Mouse (Mus musculus) hindbrain, embryonic 13.5 days (tissue): Measurements from ENCODE around the gene Minos1. TPM values are rescaled to one million over a fixed set of nuclear protein-coding genes. Genes with fewer than 3 reads are reported as not detected.

ENCODE experiments used
- ATAC-seq: fragments of 200-750 bp; cut with Nextera tagmentation; 2 replicates; pipeline ENCODE4 v1.8.0; 2017; ENCODE audit warnings: moderate TSS enrichment; ENCODE audit not compliant: low FRiP score
- H3K27ac ChIP-seq: fragments of 300-500 bp; sonication (generic); 2 replicates; pipeline ENCODE4 v1.5.1; 2015; ENCODE audit warnings: inconsistent platforms, mild to moderate bottlenecking, moderate library complexity
- H3K27me3 ChIP-seq: fragments of 300-500 bp; sonication (generic); 2 replicates; pipeline ENCODE4 v1.6.1; 2015; ENCODE audit warnings: mild to moderate bottlenecking, inconsistent platforms
- H3K36me3 ChIP-seq: fragments of 300-500 bp; sonication (generic); 2 replicates; pipeline ENCODE4 v1.6.1; 2015; ENCODE audit warnings: mild to moderate bottlenecking, inconsistent platforms
- H3K4me1 ChIP-seq: fragments of 300-500 bp; sonication (generic); replicated peaks from 2 replicates; pipeline ENCODE4 v1.6.1; 2015; ENCODE audit warnings: inconsistent platforms
- H3K4me2 ChIP-seq: fragments of 300-500 bp; sonication (generic); 2 replicates; pipeline ENCODE4 v1.6.1; 2015; ENCODE audit warnings: inconsistent platforms, mild to moderate bottlenecking, moderate library complexity
- H3K4me3 ChIP-seq: fragments of 300-500 bp; sonication (generic); 2 replicates; pipeline ENCODE4 v1.5.1; 2015; ENCODE audit warnings: mild to moderate bottlenecking, inconsistent platforms
- H3K9ac ChIP-seq: fragments of 300-500 bp; sonication (generic); 2 replicates; pipeline ENCODE4 v1.6.1; 2015; ENCODE audit warnings: mild to moderate bottlenecking, inconsistent platforms
- H3K9me3 ChIP-seq: fragments of 300-500 bp; sonication (generic); 2 replicates; pipeline ENCODE4 v1.6.1; 2016; ENCODE audit warnings: inconsistent platforms
- WGBS: fragments of 180-500 bp; shearing (Covaris S2); methylation state at CpG from one replicate; pipeline ENCODE4 v1.1.7; 2015; 5-methylcytosine and 5-hydroxymethylcytosine counted together
- polyA plus RNA-seq: library from polyadenylated mRNA; unstranded; fragments of >200 nt; fragmentation: Nextera tagmentation; extraction: Ambion mirVana; gene quantifications from 2 replicates; pipeline ENCODE4 v1.2.1, GENCODE M21; 2015

The Minos1 gene
- polyA plus RNA-seq, 1 experiment from 2014 or later = 441 TPM

DNA sequence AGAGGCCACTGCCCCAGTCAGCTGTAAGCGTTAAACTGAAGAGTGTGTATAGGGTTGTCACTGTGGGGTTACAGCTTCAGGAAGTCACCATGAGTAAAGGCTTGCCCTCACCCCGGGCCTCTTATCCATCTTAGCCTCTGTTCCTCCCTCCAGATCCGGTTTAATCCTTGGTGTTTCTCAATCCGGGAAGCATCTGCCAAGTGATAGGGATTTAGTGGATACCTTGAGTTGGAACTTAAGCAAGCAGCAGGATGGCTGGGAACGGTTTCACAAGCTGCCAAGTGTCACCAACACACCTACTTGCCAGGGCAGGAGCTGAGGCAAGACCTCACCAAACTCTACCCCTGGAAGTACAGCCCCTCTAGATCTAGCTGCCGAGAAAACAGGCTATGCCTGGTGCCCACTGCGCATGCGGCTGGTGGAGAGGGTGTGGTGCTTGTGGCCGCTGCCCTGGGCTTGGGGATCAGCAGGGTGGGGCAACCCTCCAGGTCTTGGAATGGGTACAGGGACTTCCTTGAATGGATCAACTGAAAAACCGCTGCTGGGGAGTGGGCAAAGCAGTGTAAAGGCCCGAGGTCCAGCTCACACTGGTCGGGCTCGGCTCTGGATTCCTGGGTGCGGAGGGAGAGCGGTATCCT lies 40.5 kb downstream of the Minos1 start:
- H3K27ac ChIP-seq = no peak overlapping the region
- peak overlapping the region; percentile 60; the same call in 1 of the 2 replicates for H3K4me3 ChIP-seq
- peak overlapping the region; percentile 46; the same call in 1 of the 2 replicates for H3K9ac ChIP-seq
- H3K4me2 ChIP-seq = peak overlapping the region; percentile 89
- H3K9me3 ChIP-seq = no peaks in the 10 kb centered on the region; the same call in 1 of the 2 replicates
- WGBS = 67% methylated on average over 15 of the region's 15 CpGs
- peaks cover 92% of the 10 kb centered on the region for H3K27me3 ChIP-seq
- no peaks in the 10 kb centered on the region for H3K36me3 ChIP-seq
- no peak for ATAC-seq
- H3K4me1 ChIP-seq = peaks cover 37% of the 10 kb centered on the region

- Histone ChIP-seq H3K27me3 (peaks cover 91% of the 10 kb centered on the region), H3K9me3 (no peaks in the 10 kb centered on the region), H3K36me3 (no peaks in the 10 kb centered on the region), H3K27ac (no peak overlapping the region), H3K4me2 (no peak overlapping the region), H3K4me1 (peaks cover 37% of the 10 kb centered on the region), H3K4me3 (no peak overlapping the region), H3K9ac (no peak overlapping the region)
- 58% methylated on average over 9 of the region's 9 CpGs for WGBS
- no peak for ATAC-seq
These were observed 41.8 kb downstream of the Minos1 start for GRCm38 (mm10) chr4:139088982-139089671.

DNA sequence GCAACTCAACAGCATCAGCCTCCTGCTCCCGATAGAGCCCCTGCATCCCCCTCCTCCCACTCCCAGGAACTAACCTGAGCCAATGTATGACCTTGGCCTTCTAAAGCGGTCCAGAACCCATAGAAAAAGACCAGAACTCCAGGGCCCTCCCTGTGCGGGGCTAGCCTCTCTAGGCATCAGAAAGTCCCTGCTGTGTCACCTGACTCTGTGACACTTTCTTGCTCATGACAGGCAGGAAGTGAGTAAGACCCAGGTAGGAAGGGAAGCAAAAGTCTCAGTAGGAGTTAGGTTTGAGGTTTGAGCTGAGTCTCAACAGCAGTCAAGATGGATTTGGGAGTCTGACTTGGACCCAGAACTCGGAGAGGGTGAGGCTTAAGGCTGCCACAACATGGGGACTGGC lies 43.9 kb downstream of the Minos1 start:
- H3K27me3 ChIP-seq = peaks cover 69% of the 10 kb centered on the region

GRCm38 (mm10) chr4:139086037-139086436 lies 44.9 kb downstream of the Minos1 start:
- Histone ChIP-seq H3K27me3 (peaks cover 60% of the 10 kb centered on the region), H3K4me2 (no peak overlapping the region), H3K36me3 (no peaks in the 10 kb centered on the region), H3K27ac (no peak overlapping the region), H3K9me3 (no peaks in the 10 kb centered on the region), H3K4me3 (no peak overlapping the region), H3K4me1 (peaks cover 38% of the 10 kb centered on the region), H3K9ac (no peak overlapping the region)
- WGBS = 22% methylated on average over 5 of the region's 5 CpGs
- ATAC-seq = peak; percentile 26; the same call in 1 of the 2 replicates

More for the DNA sequence above, 43.9 kb downstream of the Minos1 start:
- no peaks in the 10 kb centered on the region for H3K36me3 ChIP-seq
- H3K9ac ChIP-seq = 0 out of 2 replicates have a peak overlapping the region, but pooled peaks have one; percentile 13
- WGBS = 75% methylated on average over 4 of the region's 4 CpGs
- no peaks in the 10 kb centered on the region for H3K9me3 ChIP-seq
- H3K4me3 ChIP-seq = no peak overlapping the region
- H3K4me1 ChIP-seq = peaks cover 39% of the 10 kb centered on the region
- ATAC-seq = no peak
- H3K4me2 ChIP-seq = no peak overlapping the region
- H3K27ac ChIP-seq = no peak overlapping the region

- Histone ChIP-seq H3K9ac (no peak overlapping the region), H3K27ac (no peak overlapping the region), H3K4me1 (peaks cover 33% of the 10 kb centered on the region), H3K36me3 (no peaks in the 10 kb centered on the region), H3K4me2 (no peak overlapping the region), H3K4me3 (no peak overlapping the region), H3K9me3 (no peaks in the 10 kb centered on the region), H3K27me3 (peaks cover 53% of the 10 kb centered on the region)
- no peak for ATAC-seq
- WGBS = 76% methylated on average over 11 of the region's 11 CpGs
These were observed 45.6 kb downstream of the Minos1 start for GRCm38 (mm10) chr4:139085337-139085736.

GRCm38 (mm10) chr4:139082790-139083564 lies 47.9 kb downstream of the Minos1 start:
- peak; percentile 75 for ATAC-seq
- peak overlapping the region; percentile 51; the same call in 1 of the 2 replicates for H3K9ac ChIP-seq
- H3K4me1 ChIP-seq = peaks cover 32% of the 10 kb centered on the region
- peak overlapping the region; percentile 38 for H3K4me2 ChIP-seq
- H3K27ac ChIP-seq = peak overlapping the region; percentile 44; the same call in 1 of the 2 replicates
- 22% methylated on average over 12 of the region's 12 CpGs for WGBS
- H3K36me3 ChIP-seq = no peaks in the 10 kb centered on the region
- no peak overlapping the region for H3K4me3 ChIP-seq
- peaks cover 33% of the 10 kb centered on the region for H3K27me3 ChIP-seq
- no peaks in the 10 kb centered on the region for H3K9me3 ChIP-seq

- no peak overlapping the region for H3K4me3 ChIP-seq
- peaks cover 32% of the 10 kb centered on the region for H3K4me1 ChIP-seq
- no peak overlapping the region for H3K4me2 ChIP-seq
- peak overlapping the region; percentile 44; the same call in 1 of the 2 replicates for H3K27ac ChIP-seq
- ATAC-seq = no peak
- peaks cover 32% of the 10 kb centered on the region for H3K27me3 ChIP-seq
- no peak overlapping the region; the same call in 1 of the 2 replicates for H3K9ac ChIP-seq
- WGBS = 64% methylated on average over 18 of the region's 18 CpGs
- H3K9me3 ChIP-seq = no peaks in the 10 kb centered on the region
- H3K36me3 ChIP-seq = no peaks in the 10 kb centered on the region
These were observed 49.5 kb downstream of the Minos1 start for GRCm38 (mm10) chr4:139081270-139081931.

DNA sequence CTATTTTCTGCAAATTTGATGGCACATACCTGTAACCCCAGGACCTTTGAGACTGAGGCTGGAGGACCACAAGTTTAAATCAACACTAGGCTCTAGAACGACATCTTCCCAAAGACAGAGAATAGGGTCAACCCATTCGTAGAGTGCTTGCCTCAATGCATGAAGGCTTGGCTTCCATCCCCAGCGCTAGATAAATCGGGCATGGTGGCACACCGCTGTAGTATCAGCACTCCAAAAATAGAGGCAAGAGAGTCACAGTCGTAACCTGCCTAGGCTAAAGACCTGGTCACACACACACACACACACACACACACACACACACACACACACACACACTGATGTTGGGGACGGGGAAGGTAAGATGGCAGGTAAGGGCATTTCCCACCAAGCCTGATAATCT lies 50.7 kb downstream of the Minos1 start:
- Histone ChIP-seq H3K27me3 (peaks cover 38% of the 10 kb centered on the region), H3K27ac (no peak overlapping the region), H3K9me3 (no peaks in the 10 kb centered on the region), H3K4me2 (no peak overlapping the region), H3K4me3 (no peak overlapping the region), H3K9ac (no peak overlapping the region), H3K4me1 (peaks cover 37% of the 10 kb centered on the region), H3K36me3 (no peaks in the 10 kb centered on the region)
- WGBS = 93% methylated on average over 7 of the region's 7 CpGs
- ATAC-seq = no peak

DNA sequence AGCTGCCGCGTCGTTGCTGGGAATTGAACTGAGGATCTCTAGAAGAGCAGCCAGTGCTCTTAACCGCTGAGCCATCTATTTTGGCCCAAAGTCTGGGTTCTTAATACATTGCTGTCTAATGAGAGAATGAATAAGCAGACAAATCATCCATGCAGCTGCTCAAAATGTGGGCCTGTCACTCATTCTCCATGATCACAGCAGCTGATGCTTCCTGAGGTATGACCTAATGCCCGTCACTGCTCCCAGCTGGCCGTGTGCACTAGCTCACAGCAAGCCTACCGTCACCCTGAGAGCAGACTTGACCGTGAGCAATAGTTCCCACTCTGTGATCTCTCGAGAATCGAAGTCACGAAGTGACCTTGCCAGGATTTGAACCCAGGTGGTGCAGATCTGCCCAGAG lies 51.5 kb downstream of the Minos1 start:
- Histone ChIP-seq H3K4me3 (no peak overlapping the region), H3K9ac (no peak overlapping the region), H3K27me3 (peaks cover 38% of the 10 kb centered on the region), H3K27ac (no peak overlapping the region), H3K9me3 (no peaks in the 10 kb centered on the region), H3K36me3 (no peaks in the 10 kb centered on the region), H3K4me1 (peaks cover 46% of the 10 kb centered on the region), H3K4me2 (no peak overlapping the region)
- 67% methylated on average over 11 of the region's 11 CpGs for WGBS
- no peak for ATAC-seq

DNA sequence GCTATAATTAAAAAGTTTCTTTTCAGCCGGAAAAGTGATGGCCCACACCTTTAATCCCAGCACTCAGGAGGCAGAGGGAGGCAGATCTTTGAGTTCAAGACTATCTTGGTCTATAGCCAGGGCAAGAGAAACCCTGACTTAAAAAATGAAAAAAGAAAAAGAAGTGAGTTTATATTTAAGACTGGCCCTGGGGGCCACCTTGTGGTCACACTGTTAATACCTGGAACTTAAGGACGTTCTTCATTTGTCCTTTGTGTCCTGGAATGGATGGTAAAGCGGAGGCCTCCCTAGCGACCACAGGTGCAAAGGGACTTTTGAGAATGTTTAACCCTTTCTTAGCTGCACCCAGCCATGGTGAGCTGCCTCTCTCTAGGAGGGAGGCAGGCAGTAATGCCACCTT lies 52.2 kb downstream of the Minos1 start:
- Histone ChIP-seq H3K9ac (no peak overlapping the region), H3K27ac (no peak overlapping the region), H3K27me3 (peaks cover 43% of the 10 kb centered on the region), H3K36me3 (no peaks in the 10 kb centered on the region), H3K4me3 (no peak overlapping the region), H3K4me2 (no peak overlapping the region), H3K9me3 (no peaks in the 10 kb centered on the region), H3K4me1 (peaks cover 50% of the 10 kb centered on the region)
- no peak for ATAC-seq
- WGBS = 19% methylated on average over 4 of the region's 4 CpGs

DNA sequence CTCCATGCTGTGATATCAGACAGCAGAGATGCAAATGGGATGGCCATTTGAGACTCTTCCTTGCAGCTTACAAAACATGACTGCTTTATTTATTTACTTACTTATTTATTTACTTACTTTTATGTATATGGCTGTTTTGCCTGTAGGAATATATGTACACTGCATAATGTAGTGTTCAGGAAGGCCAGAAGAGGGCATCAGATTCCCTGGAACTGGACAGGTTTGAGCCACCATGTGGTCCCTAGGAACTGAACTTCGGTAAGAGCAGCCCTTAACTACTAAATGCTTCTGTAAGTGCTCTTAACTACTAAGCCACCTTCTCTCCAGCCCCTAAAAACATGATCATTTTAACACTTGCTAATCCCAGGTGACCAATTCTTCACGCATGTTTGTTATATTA lies 52.6 kb downstream of the Minos1 start:
- Histone ChIP-seq H3K9ac (no peak overlapping the region), H3K27me3 (peaks cover 47% of the 10 kb centered on the region), H3K36me3 (no peaks in the 10 kb centered on the region), H3K9me3 (no peaks in the 10 kb centered on the region), H3K27ac (no peak overlapping the region), H3K4me1 (peaks cover 46% of the 10 kb centered on the region), H3K4me2 (no peak overlapping the region), H3K4me3 (no peak overlapping the region)
- ATAC-seq = no peak
- WGBS = 41% methylated on average over 2 of the region's 2 CpGs

- H3K4me3 ChIP-seq = peak overlapping the region; percentile 58
- H3K36me3 ChIP-seq = no peaks in the 10 kb centered on the region
- WGBS = 15% methylated on average over 5 of the region's 5 CpGs
- peak overlapping the region; percentile 76 for H3K9ac ChIP-seq
- H3K9me3 ChIP-seq = no peaks in the 10 kb centered on the region
- H3K4me1 ChIP-seq = peaks cover 23% of the 10 kb centered on the region
- no peak overlapping the region for H3K27ac ChIP-seq
- H3K4me2 ChIP-seq = peak overlapping the region; percentile 82
- H3K27me3 ChIP-seq = peaks cover 71% of the 10 kb centered on the region
- no peak for ATAC-seq
These were observed 55.0 kb downstream of the Minos1 start for GRCm38 (mm10) chr4:139075915-139076314.
